Mouse (Mus musculus) adrenal gland (tissue): ENCODE results near the gene Ccr1.
"Not testable (repeated sequence)": the region's sequence is repeated elsewhere in the genome, so short reads cannot be mapped to it uniquely, and the experiment has no call there.

Source experiments
- intact Hi-C: fragments of 180-260 bp; cut with DNase I; formaldehyde crosslinking; loops from one replicate; pipeline ENCODE4 v1.15.1; 2025
- long read RNA-seq, 2 experiments: library from polyadenylated mRNA; unstranded; transcript quantifications; one replicate each; pipeline ENCODE4 v2.0.0; 2020; ENCODE audit warnings: borderline replicate concordance in 1 of 2; ENCODE audit not compliant: insufficient replicate concordance in 1 of 2

The Ccr1 gene
- long read RNA-seq, experiment 1: 0 reads
- long read RNA-seq, experiment 2, partial matches to known transcripts: 0 of 1 reads
- long read RNA-seq, experiment 2, other reads (novel, unspliced or antisense): 0 of 1 reads

GRCm38 (mm10) chr9:123968290-123968912 is at the start of gene Ccr1:
Ccr1 (minus strand) TSS chr9:123968692.
- intact Hi-C loops: no loop called here

- intact Hi-C loops: no loop called here
These were observed 47.6 kb upstream of the Ccr1 start for GRCm38 (mm10) chr9:124016048-124016447.

GRCm38 (mm10) chr9:124014985-124015652 is 46.6 kb upstream of the Ccr1 start:
- intact Hi-C loops: no loop called here

- intact Hi-C loops: no loop called here
These were observed 44.8 kb upstream of the Ccr1 start for GRCm38 (mm10) chr9:124013270-124013669.

GRCm38 (mm10) chr9:124012691-124013090 is 44.2 kb upstream of the Ccr1 start:
- intact Hi-C loops: no loop called here

- intact Hi-C loops: no loop called here
These were observed 31.3 kb upstream of the Ccr1 start for GRCm38 (mm10) chr9:123999784-124000183.

GRCm38 (mm10) chr9:123997719-123998118 is 29.2 kb upstream of the Ccr1 start:
- intact Hi-C loops: no loop called here

- intact Hi-C loops: no loop called here
These were observed 22.9 kb upstream of the Ccr1 start for GRCm38 (mm10) chr9:123991312-123991906.

GRCm38 (mm10) chr9:123989671-123990070 is 21.2 kb upstream of the Ccr1 start:
- intact Hi-C loops: no loop called here

GRCm38 (mm10) chr9:123986217-123986616 is 17.7 kb upstream of the Ccr1 start:
- intact Hi-C loops: no loop called here

- intact Hi-C loops: no loop called here
These were observed 16.5 kb upstream of the Ccr1 start for GRCm38 (mm10) chr9:123984943-123985342.

- intact Hi-C loops: no loop called here
These were observed 14.2 kb upstream of the Ccr1 start for GRCm38 (mm10) chr9:123982720-123983119.

GRCm38 (mm10) chr9:123981909-123982308 is 13.4 kb upstream of the Ccr1 start:
- intact Hi-C loops: no loop called here

GRCm38 (mm10) chr9:123980858-123981475 is 12.5 kb upstream of the Ccr1 start:
- intact Hi-C loops: not testable (repeated sequence)

GRCm38 (mm10) chr9:123978308-123978707 is 9.8 kb upstream of the Ccr1 start, which contains the start of gene Ccr1l1:
Ccr1l1 (minus strand) TSS chr9:123978408.
- intact Hi-C loops: no loop called here

- intact Hi-C loops: no loop called here
These were observed 8.6 kb upstream of the Ccr1 start for GRCm38 (mm10) chr9:123976876-123977663.

GRCm38 (mm10) chr9:123975630-123976029 is 7.1 kb upstream of the Ccr1 start:
- intact Hi-C loops: no loop called here

- intact Hi-C loops: not testable (repeated sequence)
These were observed 1.5 kb downstream of the Ccr1 start for GRCm38 (mm10) chr9:123966858-123967495.

GRCm38 (mm10) chr9:123964776-123965175 is 3.7 kb downstream of the Ccr1 start:
- intact Hi-C loops: no loop called here

GRCm38 (mm10) chr9:123960161-123960560 is 8.3 kb downstream of the Ccr1 start:
- intact Hi-C loops: no loop called here
